Mouse (Mus musculus): ENCODE measurements around the gene Alppl2. TPM values are rescaled to one million over a fixed set of nuclear protein-coding genes. Genes with fewer than 3 reads are reported as not detected.

Alppl2 gene
- not detected for total RNA-seq (2021)

DNA sequence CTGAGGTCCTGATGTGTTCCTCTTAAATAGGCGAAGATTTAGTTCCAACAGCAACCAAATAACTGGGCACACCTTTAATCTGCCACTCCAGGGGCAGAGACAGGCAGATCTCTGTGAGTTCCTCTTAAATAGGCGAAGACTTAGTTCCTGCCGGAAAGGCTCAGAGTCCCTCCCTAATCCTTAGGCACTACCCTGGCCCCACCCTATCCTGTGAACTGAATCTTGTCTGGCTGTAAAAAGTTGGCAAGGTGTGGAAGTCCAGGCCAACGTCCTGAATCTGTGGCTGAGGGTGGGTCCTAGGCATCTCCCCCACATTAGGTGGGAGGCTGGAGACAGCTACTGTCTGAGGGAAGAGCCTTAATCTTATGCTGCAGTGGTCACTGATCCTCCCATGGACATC is at the start of gene Alppl2:
Gene Alppl2 (minus strand): TSS at position 101 of the 400 bp plus-strand sequence.
- DNase-seq = no peak

DNA sequence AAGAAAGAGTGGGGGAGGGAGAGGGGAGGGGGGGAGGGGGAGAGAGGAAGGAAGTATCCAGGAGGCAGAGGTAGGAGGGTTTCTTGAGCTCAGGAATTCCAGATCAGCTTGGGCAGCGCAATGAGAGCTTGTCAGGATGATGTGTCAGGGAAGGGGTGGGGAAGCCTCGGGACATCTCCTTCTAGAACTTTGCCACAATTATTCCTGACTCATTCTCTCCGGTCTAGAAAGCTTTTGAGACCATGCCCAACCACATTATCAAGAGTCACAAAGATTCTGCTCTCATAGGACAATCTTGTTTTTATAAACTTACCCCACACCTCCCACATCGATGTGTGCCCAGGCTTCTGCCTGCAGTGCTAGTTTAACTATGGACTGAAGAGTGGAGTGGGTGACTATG is 42.1 kb upstream of the Alppl2 start:
- DNase-seq = no peak

DNA sequence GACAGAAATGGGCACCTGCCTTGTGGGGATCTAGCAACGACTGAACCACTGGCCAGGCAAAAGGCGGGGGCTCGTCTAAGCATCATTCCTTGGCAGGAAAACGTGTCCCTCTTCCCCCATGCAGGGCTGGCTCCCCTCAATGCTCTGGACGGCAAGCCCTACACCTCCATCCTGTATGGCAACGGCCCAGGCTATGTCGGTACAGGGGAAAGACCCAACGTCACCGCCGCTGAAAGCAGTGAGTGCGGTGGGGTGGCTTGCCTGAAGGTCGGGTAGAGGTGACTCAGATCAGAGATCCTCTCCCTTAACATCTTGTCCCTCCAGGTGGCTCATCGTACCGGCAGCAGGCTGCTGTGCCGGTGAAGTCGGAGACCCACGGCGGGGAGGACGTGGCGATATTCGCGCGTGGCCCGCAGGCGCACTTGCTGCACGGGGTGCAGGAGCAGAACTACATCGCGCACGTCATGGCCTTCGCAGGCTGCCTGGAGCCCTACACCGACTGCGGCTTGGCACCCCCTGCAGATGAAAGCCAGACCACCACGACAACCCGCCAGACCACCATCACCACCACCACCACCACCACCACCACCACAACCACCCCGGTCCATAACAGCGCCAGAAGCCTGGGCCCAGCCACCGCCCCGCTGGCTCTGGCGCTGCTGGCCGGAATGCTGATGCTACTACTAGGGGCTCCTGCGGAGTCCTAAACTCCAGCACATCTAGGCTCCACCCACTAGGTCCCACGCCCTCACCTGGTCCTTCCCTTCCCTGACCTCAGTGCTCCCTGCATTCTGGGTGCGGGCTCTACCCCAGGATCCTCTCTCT is 37.7 kb upstream of the Alppl2 start:
- DNase-seq = peak; percentile 25

DNA sequence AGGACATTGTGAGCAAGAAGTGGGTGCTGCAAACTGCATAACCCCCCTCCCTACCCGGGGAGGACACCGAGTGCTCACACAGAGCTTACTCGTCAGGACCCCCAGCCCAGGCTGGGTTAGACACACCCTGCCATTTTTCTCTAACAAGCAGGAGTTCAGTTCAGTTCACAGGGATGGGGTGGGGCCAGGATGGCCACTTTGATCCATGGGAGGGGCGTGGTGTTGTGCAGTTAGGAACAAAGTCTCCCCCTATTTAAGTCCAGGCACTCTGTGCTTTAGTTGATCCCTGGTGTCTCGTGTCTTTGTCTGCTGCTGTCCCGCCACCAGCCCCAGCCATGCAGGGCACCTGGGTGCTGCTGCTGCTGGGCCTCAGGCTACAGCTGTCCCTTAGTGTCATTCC is 34.9 kb upstream of the Alppl2 start, which contains the start of gene Akp3:
Gene Akp3 (plus strand): TSS at position 301 of the 400 bp plus-strand sequence.
- no peak for DNase-seq

DNA sequence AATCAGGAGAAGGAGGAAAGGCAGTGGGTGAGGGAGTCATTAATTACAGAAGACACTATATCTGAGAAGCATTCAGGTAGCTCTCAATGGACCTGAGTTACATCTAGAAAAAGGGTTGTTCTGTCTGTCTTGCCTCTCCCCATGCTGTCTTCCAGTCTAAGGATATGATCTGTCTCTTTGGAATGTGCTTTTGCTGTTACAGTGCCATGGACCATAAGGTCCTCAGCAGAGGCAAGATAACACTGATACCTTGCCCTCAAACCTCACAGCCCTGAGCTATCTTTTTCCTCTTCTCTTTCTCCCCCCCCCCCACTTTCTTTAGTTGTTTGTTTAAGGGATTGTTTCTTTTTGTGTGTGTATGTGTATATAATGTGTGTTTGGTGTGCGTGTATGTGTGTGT is 25.1 kb upstream of the Alppl2 start:
- no peak for DNase-seq

DNA sequence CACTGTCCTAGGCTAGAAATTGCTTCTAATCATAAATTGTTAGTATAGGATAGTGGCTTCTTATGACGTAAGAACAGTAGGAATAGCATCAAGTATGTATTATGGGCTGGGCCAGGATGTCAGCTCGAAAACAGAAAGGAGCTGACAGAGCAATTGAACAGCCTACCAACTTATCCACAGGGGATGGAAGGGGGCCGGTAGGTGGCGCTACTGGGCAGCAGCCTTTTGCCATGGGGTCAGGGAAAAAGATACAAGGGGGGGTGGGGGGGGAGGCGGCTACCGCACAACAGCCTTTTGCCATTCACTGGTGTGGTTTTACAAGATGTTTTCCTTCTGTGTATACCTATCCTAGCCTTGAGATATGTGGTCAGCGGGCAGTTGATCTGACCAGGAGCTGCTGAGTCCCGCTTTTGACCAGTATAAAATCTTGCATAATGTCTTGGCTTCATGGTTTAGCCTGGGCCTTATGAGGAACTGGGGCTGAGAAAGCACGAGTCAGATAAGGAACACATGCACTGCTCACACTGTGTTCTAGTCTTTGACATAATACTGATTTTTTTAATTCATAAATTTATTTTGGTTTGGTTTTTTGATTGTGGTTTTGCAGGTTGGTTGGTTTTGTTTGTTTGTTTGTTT is 22.1 kb upstream of the Alppl2 start:
- DNase-seq = peak; percentile 39

DNA sequence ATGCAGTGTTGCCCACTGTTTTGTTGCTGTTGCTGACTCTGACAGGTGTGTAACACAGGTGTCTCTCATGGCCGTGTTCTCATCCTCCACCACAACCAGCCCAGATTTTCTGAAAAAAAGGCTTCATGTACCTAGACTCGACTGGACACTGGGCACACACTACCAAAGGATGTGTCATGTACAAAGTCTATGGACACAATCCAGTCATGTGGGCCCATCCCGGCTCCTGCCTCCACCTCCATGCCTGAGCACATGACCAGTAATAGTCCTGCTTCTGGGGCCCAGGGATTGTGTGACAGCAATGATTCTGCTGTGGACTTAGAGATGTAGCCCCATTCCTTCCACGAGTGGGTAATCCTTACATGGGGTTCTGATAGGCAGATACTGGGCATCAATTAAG is 18.8 kb upstream of the Alppl2 start:
- DNase-seq = no peak

DNA sequence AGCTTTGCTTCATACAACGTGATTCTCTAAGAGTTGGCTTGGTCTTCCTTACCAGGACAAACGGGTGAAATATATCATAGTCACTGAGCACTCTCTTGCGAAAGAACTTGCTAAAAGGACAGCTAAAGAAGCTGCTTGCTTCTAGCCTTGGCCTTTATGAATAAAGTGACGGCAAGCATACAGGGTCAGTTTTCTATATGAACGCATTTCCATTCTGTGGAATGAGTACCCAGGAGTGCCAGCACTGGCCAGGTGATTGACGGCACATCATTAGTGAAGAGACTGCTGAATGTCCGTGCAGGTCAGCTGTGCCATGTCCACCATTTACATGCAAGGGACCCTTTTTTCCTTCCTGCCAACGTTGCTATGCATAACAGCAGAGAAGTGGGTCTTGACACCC is 16.8 kb upstream of the Alppl2 start:
- DNase-seq = no peak

DNA sequence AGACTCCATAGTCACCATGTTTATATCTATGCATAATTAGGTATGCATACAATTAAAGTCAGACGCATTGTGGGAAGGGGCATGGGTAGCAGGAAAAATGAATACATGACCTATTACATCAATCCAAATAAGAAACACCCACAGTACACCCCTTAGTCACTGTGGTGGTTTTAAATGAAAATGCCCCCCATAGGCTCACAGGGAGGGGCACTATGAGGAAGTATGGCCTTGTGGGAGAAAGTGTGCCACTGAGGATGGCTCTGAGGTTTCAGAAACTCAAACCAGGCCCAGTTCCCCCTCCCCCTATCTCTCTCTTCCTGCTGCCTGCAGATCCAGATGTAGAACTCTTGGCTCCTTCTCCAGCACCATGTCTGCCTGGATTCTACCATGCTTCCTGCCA is 14.2 kb upstream of the Alppl2 start:
- no peak for DNase-seq

DNA sequence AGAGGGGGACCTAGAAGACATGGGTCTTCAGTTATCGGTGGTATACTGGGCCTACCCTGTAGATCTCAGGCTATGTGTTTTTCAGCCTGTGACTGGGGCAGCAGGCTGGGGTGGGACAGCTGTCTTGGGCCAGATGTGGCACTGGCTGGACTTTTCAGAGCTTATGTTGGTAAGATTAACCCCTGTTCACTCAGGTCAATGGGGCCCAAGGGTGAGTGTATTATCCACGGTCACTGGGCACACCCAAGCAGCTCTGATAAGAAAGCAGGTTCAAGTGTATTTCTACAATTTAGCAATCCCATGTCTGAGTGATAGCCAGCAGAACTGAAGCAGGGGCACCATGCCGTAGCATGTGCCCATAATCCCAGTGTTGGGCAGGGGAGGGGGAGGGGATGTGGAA is 12.4 kb upstream of the Alppl2 start:
- no peak for DNase-seq

DNA sequence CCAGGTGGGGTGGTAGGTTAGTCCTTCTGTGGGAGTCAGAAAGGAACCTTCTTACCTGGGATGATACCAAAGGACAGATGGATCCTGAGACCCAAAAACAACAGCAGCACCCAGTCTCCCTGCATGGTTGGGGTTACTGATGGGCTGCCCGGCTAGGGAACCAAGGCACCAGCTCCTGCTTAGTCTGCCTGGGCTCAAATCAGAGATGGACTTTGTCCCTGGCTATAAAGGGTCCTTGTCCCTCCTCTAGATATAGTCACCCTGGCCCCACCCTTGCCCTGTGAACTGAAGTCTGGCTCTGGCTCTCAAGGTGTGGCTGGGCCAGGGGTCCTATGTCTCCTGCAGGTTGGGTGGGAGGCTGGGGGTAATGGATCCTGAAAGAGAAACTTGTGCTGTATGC is 11.7 kb upstream of the Alppl2 start, which contains the start of gene Alpi:
Gene Alpi (minus strand): TSS at position 196 of the 400 bp plus-strand sequence.
- DNase-seq = no peak

DNA sequence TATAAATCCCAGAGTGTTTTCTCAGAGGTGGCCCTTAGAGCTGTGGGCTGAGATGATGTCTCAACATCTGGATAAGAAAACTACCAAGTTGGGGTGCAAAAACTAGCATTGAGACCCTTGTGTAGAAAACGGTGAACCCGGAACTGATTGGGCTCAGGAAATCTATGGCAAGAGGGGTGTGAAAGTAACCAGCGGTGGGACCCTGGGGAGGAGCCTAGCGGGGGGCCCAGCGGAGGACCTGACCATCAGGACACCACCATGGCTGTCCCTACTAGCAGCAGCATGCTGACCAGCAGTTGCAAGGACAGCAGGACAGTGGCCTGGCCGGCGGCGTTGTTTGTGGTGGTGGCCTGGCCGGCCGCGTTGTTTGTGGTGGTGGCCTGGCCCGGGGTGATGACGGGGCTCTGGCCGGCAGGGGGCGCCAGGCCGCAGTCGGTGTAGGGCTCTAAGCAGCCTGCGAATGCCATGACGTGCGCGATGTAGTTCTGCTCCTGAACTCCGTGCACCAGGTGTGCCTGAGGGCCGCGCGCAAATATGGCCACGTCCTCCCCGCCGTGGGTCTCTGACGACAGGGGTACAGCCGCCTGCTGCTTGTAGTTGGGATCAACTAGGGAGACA is 8.7 kb upstream of the Alppl2 start:
- peak; percentile 76 for DNase-seq

DNA sequence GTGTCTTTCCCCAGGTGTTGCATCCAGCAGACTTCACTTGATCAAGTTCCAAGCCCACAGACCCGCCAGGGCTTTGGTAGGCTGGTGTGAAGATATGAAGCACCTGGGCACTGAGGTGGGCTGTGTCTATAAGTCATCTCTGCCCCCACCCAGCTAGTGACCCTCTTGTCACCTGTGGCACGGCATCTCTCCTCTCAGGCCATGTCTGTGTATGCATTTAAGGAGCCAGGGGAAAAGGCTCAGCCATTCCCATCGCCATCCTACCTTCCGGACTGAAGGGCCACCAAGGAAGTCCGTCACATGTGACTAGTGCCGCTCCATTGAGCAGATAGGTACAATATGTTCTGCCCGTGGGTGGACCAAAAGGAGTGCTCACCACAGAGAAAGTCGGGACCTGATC is 5.9 kb upstream of the Alppl2 start:
- DNase-seq = no peak

DNA sequence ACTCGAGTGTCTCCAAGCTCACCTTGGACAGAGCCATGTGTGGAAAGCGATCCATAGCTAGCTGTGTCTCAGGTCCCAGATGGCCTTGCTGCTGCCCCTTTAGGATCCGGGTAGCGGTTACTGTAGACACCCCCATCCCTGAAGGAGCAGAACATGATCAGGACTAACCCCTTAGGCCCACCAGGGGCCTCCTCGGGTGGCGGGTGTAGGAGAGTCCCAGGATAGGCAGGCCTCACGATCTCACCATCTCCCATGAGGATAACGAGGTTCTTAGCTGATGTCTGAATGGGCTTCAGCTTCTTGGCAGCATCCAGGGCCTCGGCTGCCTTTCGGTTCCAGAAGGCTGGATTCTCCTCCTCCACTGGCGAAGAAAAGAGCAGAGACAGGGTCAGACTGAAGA is 477 bp downstream of the Alppl2 start:
- DNase-seq = no peak

DNA sequence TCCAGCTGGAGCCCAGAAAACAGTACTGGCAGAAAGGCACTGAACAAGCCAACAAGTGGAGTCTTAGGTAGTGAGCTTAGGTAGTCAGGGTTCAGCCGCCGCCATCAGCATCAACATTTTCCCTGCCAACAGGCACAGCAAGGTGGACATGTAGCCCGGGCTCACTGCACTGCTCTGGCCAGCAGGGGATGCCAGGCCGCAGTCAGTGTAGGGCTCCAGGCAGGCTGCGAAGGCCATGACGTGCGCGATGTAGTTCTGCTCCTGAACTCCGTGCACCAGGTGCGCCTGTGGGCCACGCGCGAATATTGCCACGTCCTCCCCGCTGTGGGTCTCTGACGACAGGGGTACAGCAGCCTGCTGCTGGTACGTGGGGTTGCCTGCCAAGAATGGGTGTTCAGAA is 2.8 kb downstream of the Alppl2 start:
- no peak for DNase-seq

DNA sequence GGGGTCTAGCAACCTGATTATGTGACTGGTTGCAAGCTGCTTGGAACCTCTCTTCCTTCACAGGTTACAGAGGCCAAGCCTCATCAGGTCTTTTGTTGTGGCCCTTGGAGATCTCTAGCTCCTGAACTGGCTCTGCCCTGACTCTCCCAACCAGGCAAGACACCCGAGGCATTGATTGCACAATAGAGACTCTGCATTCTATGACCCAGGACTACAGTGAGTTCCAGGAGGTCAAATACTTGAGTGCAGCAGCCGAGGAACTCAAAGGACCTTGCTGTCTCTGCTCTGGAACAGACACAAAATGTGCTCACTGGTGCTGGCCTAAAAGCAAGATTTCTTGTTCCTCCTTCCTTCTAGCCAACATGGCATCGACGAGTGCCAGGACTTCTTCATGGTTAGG is 3.5 kb downstream of the Alppl2 start:
- no peak for DNase-seq

DNA sequence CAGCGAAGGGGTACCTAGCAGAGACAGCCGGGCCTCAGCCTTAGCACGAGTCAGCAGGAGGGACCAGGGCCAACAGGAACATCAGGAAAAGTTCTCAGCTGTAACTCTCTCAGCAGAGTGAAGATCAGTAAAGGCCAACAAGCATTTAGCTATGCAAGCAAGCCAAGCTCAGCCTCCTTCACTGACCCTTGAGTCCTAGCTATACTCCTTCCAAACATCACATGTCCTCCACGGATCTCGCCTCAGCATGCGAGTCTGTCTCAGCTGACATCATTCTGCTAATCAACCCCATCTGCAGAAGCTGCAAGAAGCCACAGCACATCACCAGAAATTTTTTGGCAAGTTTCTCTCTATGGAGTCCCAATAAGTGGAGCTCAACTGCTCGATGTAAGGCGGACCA is 16.0 kb downstream of the Alppl2 start:
- DNase-seq = no peak

DNA sequence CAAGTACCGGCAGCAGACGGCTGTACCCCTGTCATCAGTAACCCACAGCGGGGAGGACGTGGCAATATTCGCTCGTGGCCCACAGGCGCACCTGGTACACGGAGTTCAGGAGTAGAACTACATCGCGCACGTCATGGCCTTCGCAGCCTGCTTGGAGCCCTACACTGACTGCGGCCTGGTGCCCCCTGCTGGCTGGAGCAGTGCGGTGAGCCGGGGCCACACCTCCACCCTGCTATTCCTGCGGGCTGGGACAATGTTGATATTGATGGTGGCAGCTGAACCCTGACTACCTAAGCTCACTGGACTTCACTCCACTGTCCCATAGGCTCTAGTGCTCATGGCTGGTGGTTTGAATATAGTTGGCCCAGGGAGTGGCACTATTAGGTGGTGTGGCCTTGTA is 19.0 kb downstream of the Alppl2 start:
- peak; percentile 25 for DNase-seq

DNA sequence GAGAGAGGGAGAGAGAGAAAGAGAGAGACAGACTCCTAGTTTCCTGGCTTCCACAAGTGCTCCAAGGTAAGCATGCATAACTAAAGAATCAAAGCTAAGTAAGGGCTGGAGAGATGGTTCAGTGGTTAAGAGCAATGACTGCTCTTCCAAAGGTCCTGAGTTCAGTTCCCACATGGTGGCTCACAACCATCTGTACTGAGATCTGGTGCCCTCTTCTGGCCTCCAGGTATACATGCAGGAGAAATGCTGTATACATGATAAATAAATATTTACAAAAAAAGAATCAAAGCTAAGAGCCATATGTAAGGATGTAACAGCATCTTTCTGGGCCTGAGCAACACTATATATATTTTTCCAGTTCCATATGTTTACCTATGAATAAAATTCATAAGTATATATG is 28.8 kb downstream of the Alppl2 start:
- no peak for DNase-seq

DNA sequence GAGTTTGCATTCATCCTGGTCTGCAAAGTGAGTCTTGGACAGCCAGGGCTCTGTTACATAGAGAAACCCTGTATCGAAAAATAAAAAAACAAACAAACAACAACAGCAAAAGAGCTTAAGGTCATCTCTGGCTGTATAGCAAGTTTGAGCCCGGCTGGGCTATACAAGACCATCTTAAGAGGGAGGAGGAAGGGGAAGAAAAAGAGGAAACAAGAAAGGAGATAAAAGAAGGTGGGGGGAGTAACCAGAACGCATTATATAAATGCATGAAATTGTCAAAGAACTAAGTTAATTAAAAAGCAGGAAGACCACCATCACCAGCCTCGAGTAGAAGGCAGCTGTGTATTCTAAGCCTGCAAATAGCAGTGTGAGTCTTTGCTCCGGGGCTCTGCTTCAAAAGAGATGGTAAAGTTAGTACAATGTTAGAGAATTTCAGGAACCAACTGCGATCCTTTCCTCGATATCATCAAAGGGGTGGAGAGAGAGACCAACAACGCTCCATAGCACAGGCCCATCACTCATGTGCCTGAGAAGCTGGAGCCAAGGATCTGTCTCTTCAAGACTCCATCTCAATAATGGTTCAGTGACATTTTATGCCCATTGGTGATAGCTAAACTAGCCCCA is 30.6 kb downstream of the Alppl2 start:
- no peak for DNase-seq

DNA sequence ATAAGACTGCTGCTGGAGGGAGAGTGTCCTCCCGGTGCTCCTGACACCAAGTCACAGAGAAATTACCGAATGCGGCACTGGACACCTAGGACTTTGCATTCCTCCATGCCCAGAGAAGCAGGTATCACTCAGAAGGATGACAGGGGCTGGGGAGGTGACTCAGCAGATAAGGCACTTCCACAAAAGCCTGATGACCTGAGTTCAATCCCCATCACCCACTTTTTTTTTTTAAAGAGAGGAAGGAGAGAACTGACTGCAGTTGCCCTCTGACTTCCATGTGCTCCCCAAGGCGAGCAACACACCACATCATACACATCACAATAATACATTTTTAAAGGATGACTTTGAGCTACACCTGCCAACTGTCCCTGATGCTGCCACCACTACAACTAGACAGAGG is 32.7 kb downstream of the Alppl2 start:
- DNase-seq = no peak

DNA sequence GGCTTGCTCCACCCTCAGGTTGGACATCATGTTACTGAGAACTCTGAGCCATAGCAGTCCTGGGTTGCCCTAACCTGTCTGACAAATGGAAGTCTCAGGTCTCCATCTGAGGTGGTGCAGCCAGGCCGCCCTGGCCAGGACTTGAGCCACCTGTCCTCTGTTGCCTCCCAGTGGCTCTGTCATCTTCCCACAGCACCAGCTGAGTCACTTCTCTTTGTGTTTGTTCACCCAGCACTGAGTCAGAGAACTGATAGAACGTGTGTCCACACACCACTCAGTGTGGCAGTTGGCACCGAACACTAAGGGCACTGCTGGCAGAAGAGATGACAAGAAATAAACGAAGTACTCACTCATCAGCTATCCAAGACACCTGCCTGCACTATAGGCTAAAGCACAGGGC is 38.4 kb downstream of the Alppl2 start:
- DNase-seq = no peak

DNA sequence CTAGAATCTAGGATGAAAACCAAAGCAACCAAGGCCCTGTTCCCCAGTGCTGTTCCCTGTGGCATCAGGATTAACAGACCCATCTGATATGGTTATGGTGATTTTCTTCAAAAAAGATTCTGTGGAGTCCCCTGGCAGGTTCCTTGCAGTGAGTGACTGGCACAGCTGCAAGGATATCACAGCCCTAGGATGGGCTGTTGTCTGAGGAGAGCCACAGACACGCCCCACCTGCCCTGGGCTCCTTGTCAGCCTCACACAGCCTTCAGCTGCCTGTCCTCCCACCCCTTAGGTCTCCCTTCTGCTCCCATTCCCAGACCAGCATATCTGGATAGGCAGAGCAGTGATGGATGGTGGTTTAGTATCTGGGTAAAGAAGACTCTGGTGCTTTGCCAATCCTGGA is 39.0 kb downstream of the Alppl2 start:
- no peak for DNase-seq

Measured in heart, postnatal 4 days (tissue).